Mouse (Mus musculus) stomach, embryonic 16.5 days (tissue): ENCODE measurements around the gene Kcnab3. TPM values are rescaled to one million over a fixed set of nuclear protein-coding genes. Genes with fewer than 3 reads are reported as not detected.

Source experiments
- ATAC-seq: fragments of 200-750 bp; cut with Nextera tagmentation; 2 replicates; pipeline ENCODE4 v1.8.0; 2017; ENCODE audit warnings: moderate number of reproducible peaks, moderate TSS enrichment; ENCODE audit not compliant: insufficient read depth, low FRiP score
- H3K27ac ChIP-seq: fragments of 300-500 bp; sonication (generic); 2 replicates; pipeline ENCODE4 v1.5.1; 2014; ENCODE audit warnings: low read length
- H3K27me3 ChIP-seq: fragments of 300-500 bp; sonication (generic); 2 replicates; pipeline ENCODE4 v1.6.1; 2014; ENCODE audit warnings: low read length, control low read depth, mixed read lengths; ENCODE audit not compliant: control insufficient read depth, insufficient read depth
- H3K36me3 ChIP-seq: fragments of 300-500 bp; sonication (generic); 2 replicates; pipeline ENCODE4 v1.6.1; 2014; ENCODE audit warnings: low read length; ENCODE audit not compliant: control insufficient read depth, insufficient read depth
- H3K4me1 ChIP-seq: fragments of 300-500 bp; sonication (generic); 2 replicates; pipeline ENCODE4 v1.6.1; 2014; ENCODE audit warnings: low read length, control low read depth, mixed read lengths; ENCODE audit not compliant: control insufficient read depth, insufficient read depth
- H3K4me2 ChIP-seq: fragments of 300-500 bp; sonication (generic); 2 replicates; pipeline ENCODE4 v1.6.1; 2014; ENCODE audit warnings: low read depth, low read length, mixed read lengths
- H3K4me3 ChIP-seq: fragments of 300-500 bp; sonication (generic); replicated peaks from 2 replicates; pipeline ENCODE4 v1.5.1; 2014; ENCODE audit warnings: mild to moderate bottlenecking, low read length
- H3K9ac ChIP-seq: fragments of 300-500 bp; sonication (generic); 2 replicates; pipeline ENCODE4 v1.6.1; 2014; ENCODE audit warnings: low read length
- H3K9me3 ChIP-seq: fragments of 300-500 bp; sonication (generic); replicated peaks from 2 replicates; pipeline ENCODE4 v1.6.1; 2016; ENCODE audit warnings: low read length, control low read depth; ENCODE audit not compliant: control insufficient read depth
- WGBS: fragments of 180-500 bp; shearing (Covaris S2); extraction: QIAGEN DNeasy Blood & Tissue Kit; methylation state at CpG from one replicate; pipeline ENCODE4 v1.1.7; 2014; 5-methylcytosine and 5-hydroxymethylcytosine counted together
- polyA plus RNA-seq: library from polyadenylated mRNA; unstranded; fragments of >200 nt; fragmentation: Nextera tagmentation; extraction: Ambion mirVana; gene quantifications from 2 replicates; pipeline ENCODE4 v1.2.1, GENCODE M21; 2015

Gene Kcnab3
- polyA plus RNA-seq, 1 experiment from 2014 or later, result 0.79 TPM

GRCm38 (mm10) chr11:69371601-69372000 lies 45.5 kb downstream of the Kcnab3 start:
- H3K9ac ChIP-seq, result peak overlapping the region; percentile 5; the same call in 1 of the 2 replicates
- H3K4me2 ChIP-seq, result peak overlapping the region; percentile 40; the same call in 1 of the 2 replicates
- H3K27ac ChIP-seq, result peak overlapping the region; percentile 89
- ATAC-seq, result no peak
- 52% methylated on average over 12 of the region's 12 CpGs for WGBS
- no peaks in the 10 kb centered on the region for H3K9me3 ChIP-seq
- no peak overlapping the region for H3K4me3 ChIP-seq
- peaks cover 33% of the 10 kb centered on the region for H3K4me1 ChIP-seq
- no peaks in the 10 kb centered on the region; the same call in 1 of the 2 replicates for H3K36me3 ChIP-seq
- H3K27me3 ChIP-seq, result no peaks in the 10 kb centered on the region

DNA sequence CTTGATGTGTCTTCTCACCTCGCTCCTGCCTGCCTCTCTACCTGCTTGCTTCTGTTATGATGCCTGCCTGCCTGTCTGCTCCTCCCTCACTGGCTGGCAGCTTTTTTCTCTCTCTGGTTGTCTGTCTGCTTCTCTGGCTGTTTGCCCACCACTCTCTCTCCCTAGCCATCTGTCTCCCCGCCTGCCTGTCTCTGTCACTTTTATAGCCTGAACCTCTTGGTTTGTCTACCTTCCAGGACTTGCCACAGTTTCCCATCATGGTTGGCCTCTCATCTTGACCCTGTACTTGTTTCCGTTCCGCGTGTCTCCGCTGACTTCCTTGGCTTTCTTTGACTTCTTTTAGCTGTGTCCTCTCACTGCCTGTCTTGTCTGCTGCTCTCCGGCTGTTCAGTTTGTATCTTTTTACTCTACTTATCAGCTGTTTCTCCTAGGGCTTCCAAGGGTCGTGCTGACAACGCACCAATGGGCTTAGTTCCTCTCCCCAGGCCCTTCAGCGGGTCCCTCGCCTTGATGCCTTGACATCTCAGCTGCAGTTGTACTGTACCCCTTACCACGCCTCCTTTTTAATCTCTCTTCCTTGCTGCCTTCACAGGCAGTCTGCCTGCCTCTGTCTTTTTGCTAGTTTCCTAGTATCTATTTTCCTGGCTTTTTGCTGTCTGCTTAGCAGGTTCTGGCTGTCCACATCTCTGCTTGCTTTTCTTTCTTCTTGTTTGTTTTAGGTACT lies 46.2 kb downstream of the Kcnab3 start:
- Histone ChIP-seq H3K9me3 (no peaks in the 10 kb centered on the region), H3K4me1 (peaks cover 33% of the 10 kb centered on the region), H3K27ac (peak overlapping the region; percentile 89), H3K4me3 (no peak overlapping the region), H3K27me3 (no peaks in the 10 kb centered on the region), H3K4me2 (peak overlapping the region; percentile 27; the same call in 1 of the 2 replicates), H3K36me3 (no peaks in the 10 kb centered on the region; the same call in 1 of the 2 replicates), H3K9ac (peak overlapping the region; percentile 5; the same call in 1 of the 2 replicates)
- ATAC-seq, result no peak
- 36% methylated on average over 12 of the region's 12 CpGs for WGBS

DNA sequence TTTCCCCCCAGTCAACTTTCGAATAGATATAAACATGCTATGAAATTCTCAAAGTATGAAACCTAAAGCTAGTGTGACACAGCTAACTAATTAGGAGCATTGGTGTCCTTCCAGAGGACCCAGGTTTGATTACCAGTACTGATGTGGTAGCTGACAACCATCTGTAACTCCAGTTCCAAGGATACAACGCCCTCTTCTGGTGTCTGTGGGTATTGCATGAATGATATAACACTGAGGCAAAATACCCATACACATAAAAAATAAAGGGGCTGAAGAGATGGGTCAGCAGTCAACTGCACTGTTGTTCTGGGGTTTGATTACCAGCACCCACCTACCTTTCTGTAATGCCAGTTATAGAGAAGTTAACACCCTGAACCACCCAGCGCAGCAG lies 46.7 kb downstream of the Kcnab3 start:
- peaks cover 33% of the 10 kb centered on the region for H3K4me1 ChIP-seq
- no peak for ATAC-seq
- WGBS, result 54% methylated on average over 3 of the region's 3 CpGs
- no peaks in the 10 kb centered on the region for H3K9me3 ChIP-seq
- H3K27me3 ChIP-seq, result no peaks in the 10 kb centered on the region
- H3K9ac ChIP-seq, result no peak overlapping the region
- peak overlapping the region; percentile 89 for H3K27ac ChIP-seq
- H3K4me3 ChIP-seq, result no peak overlapping the region
- H3K36me3 ChIP-seq, result no peaks in the 10 kb centered on the region; the same call in 1 of the 2 replicates
- H3K4me2 ChIP-seq, result no peak overlapping the region

DNA sequence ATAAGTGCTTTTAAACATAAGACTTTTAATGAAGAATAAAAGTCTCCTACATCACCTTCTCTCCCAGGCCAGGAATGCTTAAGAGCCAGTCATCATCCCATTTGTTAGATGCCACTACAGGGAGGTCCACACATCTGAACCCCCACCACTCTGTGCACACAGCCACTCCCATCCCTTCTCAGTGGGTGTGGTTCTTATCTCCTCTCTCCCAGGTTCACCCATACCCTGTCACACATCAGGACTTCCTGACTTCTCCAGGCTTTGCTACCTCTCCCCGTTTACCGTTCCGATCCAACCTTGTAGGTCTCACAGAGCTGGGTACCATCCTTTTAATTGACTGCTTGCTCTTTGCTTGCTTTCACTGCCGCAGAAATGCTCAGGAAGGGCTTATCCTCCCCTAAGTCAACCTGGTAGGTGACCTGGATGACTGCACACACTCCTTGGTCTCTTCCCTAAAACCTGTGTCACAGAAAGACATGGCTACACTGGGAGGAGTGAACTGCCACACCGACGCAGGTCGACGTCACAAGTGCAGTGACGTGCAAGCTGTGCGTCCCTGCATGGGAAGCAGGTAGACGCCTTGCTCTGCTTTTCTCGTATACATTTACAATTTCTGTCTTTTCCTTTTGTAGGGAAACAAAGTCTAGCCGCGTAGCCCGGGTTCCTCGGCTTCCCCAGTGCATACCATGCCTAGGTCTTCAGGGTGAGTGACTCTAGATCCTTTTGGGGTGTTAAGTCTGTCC lies 47.3 kb downstream of the Kcnab3 start:
- 86% methylated on average over 16 of the region's 16 CpGs for WGBS
- ATAC-seq, result no peak
- peaks cover 33% of the 10 kb centered on the region for H3K4me1 ChIP-seq

DNA sequence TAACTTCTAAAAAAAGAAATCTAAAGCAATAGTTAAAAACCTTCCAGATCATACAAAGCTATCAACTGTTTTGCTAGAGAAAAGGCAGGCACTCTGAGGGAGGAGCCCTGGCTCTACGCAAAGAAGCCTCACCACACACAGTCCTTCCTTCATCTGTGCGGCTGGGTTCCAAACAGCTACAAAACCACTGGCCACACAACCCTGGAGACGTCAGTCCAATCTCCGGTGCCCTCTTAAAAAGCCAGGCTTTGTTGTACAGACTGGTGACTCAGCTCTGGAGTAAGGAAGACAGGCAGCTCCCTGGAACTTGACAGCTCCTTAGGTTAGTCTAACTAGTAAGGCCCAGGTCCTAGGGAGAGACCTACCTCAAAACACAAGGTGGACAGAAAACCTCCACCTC lies 49.6 kb downstream of the Kcnab3 start:
- Histone ChIP-seq H3K9me3 (no peaks in the 10 kb centered on the region), H3K9ac (no peak overlapping the region), H3K36me3 (no peaks in the 10 kb centered on the region; the same call in 1 of the 2 replicates), H3K27me3 (no peaks in the 10 kb centered on the region), H3K4me1 (peaks cover 30% of the 10 kb centered on the region), H3K27ac (no peak overlapping the region), H3K4me3 (no peak overlapping the region), H3K4me2 (no peak overlapping the region)
- 83% methylated on average over 4 of the region's 4 CpGs for WGBS
- no peak for ATAC-seq

More for the DNA sequence above, 47.3 kb downstream of the Kcnab3 start:
- H3K27ac ChIP-seq, result no peak overlapping the region
- H3K9ac ChIP-seq, result peak overlapping the region; percentile 12; the same call in 1 of the 2 replicates
- H3K4me2 ChIP-seq, result no peak overlapping the region
- no peaks in the 10 kb centered on the region for H3K9me3 ChIP-seq
- H3K4me3 ChIP-seq, result no peak overlapping the region
- H3K27me3 ChIP-seq, result no peaks in the 10 kb centered on the region
- no peaks in the 10 kb centered on the region; the same call in 1 of the 2 replicates for H3K36me3 ChIP-seq

DNA sequence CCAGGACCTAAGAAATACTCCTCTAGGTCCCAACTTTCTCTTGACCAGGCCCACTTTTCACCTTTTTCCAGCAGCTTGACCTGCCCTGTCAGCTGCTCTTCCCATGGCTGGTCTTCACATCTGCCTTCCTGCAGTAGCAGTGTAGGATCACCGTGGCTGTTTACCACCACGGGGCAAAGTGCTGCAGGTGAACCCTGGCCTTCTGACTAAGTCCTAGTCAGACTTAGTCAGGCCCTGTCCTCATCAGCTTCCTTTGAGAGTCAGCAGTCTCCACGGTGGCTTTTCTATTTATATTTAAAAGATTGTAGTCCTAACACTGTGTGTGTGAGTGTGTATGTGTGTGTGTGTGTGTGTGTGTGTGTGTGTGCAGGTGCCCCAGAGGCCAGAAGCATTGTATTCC lies 51.7 kb downstream of the Kcnab3 start:
- Histone ChIP-seq H3K27me3 (no peaks in the 10 kb centered on the region), H3K36me3 (no peaks in the 10 kb centered on the region; the same call in 1 of the 2 replicates), H3K4me2 (no peak overlapping the region), H3K9ac (no peak overlapping the region), H3K4me1 (peaks cover 9% of the 10 kb centered on the region), H3K4me3 (no peak overlapping the region), H3K9me3 (no peaks in the 10 kb centered on the region), H3K27ac (no peak overlapping the region)
- WGBS, result 56% methylated on average over 3 of the region's 3 CpGs
- ATAC-seq, result peak; percentile 52; the same call in 1 of the 2 replicates

- ATAC-seq, result no peak
- Histone ChIP-seq H3K27me3 (no peaks in the 10 kb centered on the region), H3K9ac (no peak overlapping the region), H3K36me3 (no peaks in the 10 kb centered on the region; the same call in 1 of the 2 replicates), H3K4me3 (no peak overlapping the region), H3K4me1 (no peaks in the 10 kb centered on the region), H3K27ac (no peak overlapping the region), H3K9me3 (no peaks in the 10 kb centered on the region), H3K4me2 (no peak overlapping the region)
- WGBS, result 82% methylated on average over 3 of the region's 3 CpGs
Measured at GRCm38 (mm10) chr11:69379600-69379999, 53.5 kb downstream of the Kcnab3 start.

DNA sequence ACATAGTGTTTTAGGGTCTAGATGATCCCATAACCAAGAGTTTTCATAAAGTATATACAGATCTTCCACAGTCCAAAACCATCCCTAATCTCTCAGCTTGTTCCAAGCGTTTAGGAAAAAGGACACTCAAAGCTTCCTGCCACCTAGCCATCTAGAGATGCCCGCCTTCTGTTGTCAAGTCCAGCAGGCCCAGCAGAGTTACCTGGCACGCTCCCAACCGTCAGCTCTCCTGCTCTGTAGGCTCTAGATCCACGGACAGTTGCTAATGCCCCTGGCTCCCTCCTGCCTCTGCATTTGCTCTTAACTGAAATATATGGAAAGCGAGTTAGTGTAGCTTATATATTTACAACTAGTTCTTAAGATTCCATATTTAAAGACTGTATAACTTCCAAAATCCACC lies 55.3 kb downstream of the Kcnab3 start:
- Histone ChIP-seq H3K4me3 (no peak overlapping the region), H3K4me2 (no peak overlapping the region), H3K27me3 (no peaks in the 10 kb centered on the region), H3K9ac (no peak overlapping the region), H3K36me3 (no peaks in the 10 kb centered on the region; the same call in 1 of the 2 replicates), H3K4me1 (no peaks in the 10 kb centered on the region), H3K27ac (no peak overlapping the region), H3K9me3 (no peaks in the 10 kb centered on the region)
- 77% methylated on average over 6 of the region's 6 CpGs for WGBS
- ATAC-seq, result no peak
